Mouse (Mus musculus) bone marrow macrophage, adult 2 months (primary cell): ENCODE measurements at regions not wholly inside any gene's neighbourhood (a gene's known extent, or its start where the extent isn't known, plus 50 kb on each side); places are given as distances from the start of the nearest gene placed in this dataset.

Experiments used
- H3K27ac ChIP-seq: 2 replicates; pipeline ENCODE4 v1.5.1; 2012; ENCODE audit warnings: low read depth, low read length; ENCODE audit not compliant: insufficient read depth
- H3K4me1 ChIP-seq: 2 replicates; pipeline ENCODE4 v1.6.1; 2012; ENCODE audit warnings: low read length; ENCODE audit not compliant: control insufficient read depth, insufficient read depth
- H3K4me3 ChIP-seq: 2 replicates; pipeline ENCODE4 v1.5.1; 2012; ENCODE audit warnings: mild to moderate bottlenecking, low read length, moderate library complexity; ENCODE audit not compliant: insufficient read depth
- CTCF ChIP-seq: IDR thresholded peaks from 2 replicates; pipeline ENCODE4 v1.5.1; 2012; ENCODE audit warnings: low read depth, mild to moderate bottlenecking, low read length, moderate library complexity
- POLR2A ChIP-seq: IDR thresholded peaks from 2 replicates; pipeline ENCODE4 v1.6.1; 2012; ENCODE audit warnings: mild to moderate bottlenecking, low read depth, low read length, borderline replicate concordance

DNA sequence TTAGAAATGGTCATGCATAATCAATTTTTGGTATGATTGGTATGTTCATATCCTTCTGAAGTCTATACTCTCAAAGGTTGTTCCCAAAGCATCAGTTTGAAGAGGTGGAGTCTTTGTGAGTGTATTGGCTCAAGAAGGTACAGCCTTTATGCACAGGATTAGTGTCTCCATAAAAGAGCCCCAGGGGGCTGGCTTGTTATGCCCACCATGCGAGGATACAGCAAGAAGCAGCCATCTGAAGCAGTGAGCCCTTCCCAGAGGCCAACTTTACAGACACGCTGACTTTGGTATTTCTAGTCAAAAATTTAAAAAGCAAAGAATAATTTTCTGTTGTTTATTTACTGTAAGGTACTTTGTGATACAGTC, 157.1 kb downstream of the Emp1 start:
- TF ChIP-seq CTCF (no peak), POLR2A (no peak)
- Histone ChIP-seq H3K4me1 (no peaks in the 10 kb centered on the region), H3K4me3 (no peak overlapping the region), H3K27ac (no peak overlapping the region)

DNA sequence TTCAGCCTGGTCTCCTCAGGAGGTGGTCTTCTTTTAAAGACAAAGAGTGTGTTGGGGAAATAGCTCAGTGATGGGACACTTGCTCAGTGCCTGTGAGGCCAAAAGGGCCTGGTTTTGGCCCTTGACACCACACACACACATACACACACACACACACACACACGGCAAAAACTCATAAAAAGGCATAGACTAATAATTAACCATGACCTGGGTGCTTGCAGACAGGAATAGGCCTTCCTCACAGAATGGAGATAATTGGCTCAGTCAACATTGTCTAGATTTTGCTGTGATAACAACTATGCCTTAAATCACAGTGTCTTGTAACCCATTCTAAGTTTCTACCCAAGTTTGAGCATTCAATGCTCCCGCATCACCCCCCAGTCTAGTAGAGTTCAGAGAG, 158.5 kb downstream of the Emp1 start:
- H3K27ac ChIP-seq, result no peak overlapping the region
- TF ChIP-seq CTCF (no peak), POLR2A (no peak)
- no peaks in the 10 kb centered on the region for H3K4me1 ChIP-seq
- H3K4me3 ChIP-seq, result no peak overlapping the region

- TF ChIP-seq POLR2A (no peak), CTCF (no peak)
- no peak overlapping the region for H3K4me3 ChIP-seq
- no peak overlapping the region for H3K27ac ChIP-seq
- no peaks in the 10 kb centered on the region for H3K4me1 ChIP-seq
Measured at GRCm38 (mm10) chr6:135524886-135525285, 162.5 kb downstream of the Emp1 start.

DNA sequence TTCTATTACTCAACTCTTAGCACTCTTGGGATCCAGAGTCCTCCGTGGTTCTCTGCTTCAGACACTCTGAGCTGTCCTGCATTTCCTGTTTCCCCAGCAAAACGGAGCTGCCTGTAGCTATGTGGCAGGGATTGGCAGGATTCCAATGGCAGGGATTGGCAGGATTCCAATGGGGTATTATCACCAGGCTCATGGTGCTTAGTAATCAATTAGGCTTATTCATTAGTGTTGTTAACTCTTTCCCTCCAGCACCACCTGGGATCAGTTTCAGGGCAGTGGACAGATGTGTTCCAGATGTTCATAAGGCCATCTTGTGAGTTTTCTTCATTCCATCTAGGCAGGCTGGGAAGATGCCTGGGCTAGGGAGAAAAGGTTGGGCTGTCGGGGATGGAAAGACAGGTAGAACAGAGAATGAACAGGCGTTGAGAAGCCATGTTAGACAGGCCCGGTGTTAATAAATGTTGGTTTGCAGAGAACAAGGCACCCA, 163.5 kb downstream of the Emp1 start:
- TF ChIP-seq CTCF (no peak), POLR2A (no peak)
- H3K4me3 ChIP-seq, result no peak overlapping the region
- H3K4me1 ChIP-seq, result no peaks in the 10 kb centered on the region
- no peak overlapping the region for H3K27ac ChIP-seq

- Histone ChIP-seq H3K27ac (no peak overlapping the region), H3K4me1 (no peaks in the 10 kb centered on the region), H3K4me3 (no peak overlapping the region)
- no peak for TF ChIP-seq POLR2A
- no peak for TF ChIP-seq CTCF
Measured at GRCm38 (mm10) chr6:135526460-135527160, 164.3 kb downstream of the Emp1 start.

DNA sequence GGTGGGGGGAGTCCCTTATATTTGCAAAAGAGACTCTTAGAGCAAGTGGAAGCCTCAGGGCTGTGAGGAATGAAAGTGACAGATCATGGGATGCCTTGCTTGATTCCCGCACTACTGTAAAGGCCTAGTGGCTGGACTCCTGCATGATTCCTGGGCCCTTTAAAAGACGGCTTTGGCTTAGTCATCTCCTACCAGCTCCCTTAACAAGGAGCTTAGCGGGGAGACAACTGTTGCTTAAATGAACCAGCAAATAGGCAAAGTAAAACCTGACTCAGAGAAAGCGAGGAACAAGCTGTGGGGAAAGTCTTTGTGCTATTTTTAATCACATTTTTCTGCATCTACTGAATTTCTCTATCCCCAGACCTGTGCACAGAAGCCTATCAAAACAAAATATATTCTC, 165.5 kb downstream of the Emp1 start:
- TF ChIP-seq POLR2A (no peak), CTCF (no peak)
- Histone ChIP-seq H3K27ac (no peak overlapping the region), H3K4me3 (no peak overlapping the region), H3K4me1 (no peaks in the 10 kb centered on the region)

- no peaks in the 10 kb centered on the region for H3K4me1 ChIP-seq
- no peak overlapping the region for H3K27ac ChIP-seq
- no peak for TF ChIP-seq POLR2A
- TF ChIP-seq CTCF, result no peak
- H3K4me3 ChIP-seq, result no peak overlapping the region
Measured at GRCm38 (mm10) chr6:135539791-135540646, 177.7 kb downstream of the Emp1 start.

- Histone ChIP-seq H3K4me1 (no peaks in the 10 kb centered on the region), H3K4me3 (no peak overlapping the region), H3K27ac (no peak overlapping the region)
- TF ChIP-seq CTCF (no peak), POLR2A (no peak)
Measured at GRCm38 (mm10) chr6:135541566-135541965, 179.2 kb downstream of the Emp1 start.

DNA sequence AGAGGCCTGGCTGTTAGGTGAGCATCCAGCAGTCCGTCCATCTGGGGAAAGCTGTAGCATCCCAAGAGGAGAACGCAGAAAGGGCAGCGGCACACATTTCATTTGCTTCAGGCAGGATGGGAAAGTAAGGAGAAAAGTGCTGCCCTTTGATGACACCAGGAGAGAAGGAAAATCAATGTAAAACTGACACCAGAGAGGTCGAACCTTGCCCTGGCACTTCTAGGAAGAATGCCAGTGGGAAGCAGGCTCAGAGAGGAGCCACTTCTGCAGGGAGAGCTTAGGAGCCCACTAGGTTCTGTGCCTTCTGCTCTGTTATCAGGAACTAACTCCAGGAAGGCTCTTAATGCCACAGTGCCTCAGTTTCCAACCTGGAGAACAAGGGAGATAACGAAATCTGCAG, 180.0 kb downstream of the Emp1 start:
- no peaks in the 10 kb centered on the region for H3K4me1 ChIP-seq
- H3K27ac ChIP-seq, result no peak overlapping the region
- TF ChIP-seq POLR2A (no peak), CTCF (no peak)
- no peak overlapping the region for H3K4me3 ChIP-seq

DNA sequence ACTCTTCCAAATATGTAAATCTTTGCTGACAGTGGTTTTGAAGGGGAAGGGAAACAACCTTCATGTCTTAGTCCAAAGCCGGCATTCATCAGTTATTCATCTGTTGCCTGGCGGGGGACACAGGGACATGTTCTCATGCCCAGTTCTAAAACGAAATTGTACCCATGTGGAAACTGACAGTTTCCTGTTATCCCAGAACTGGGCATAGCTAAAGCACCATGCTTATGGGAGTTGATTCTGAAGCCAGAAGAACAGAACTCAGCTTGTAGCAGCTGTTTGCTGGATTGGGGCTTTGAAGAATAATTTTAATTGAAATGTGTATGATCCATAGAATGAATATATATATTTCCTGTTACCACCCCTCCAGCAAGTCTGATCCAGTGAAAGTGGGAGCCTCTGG, 181.0 kb downstream of the Emp1 start:
- H3K27ac ChIP-seq, result no peak overlapping the region
- H3K4me3 ChIP-seq, result no peak overlapping the region
- no peaks in the 10 kb centered on the region for H3K4me1 ChIP-seq
- TF ChIP-seq CTCF, result no peak
- TF ChIP-seq POLR2A, result no peak
